Mouse (Mus musculus) 3T3-L1 (cell line): ENCODE measurements around the gene Bglap2.
"Not testable (repeated sequence)": the region's sequence is repeated elsewhere in the genome, so short reads cannot be mapped to it uniquely, and the experiment has no call there.

Experiments used
- DNase-seq: peaks from one replicate; pipeline ENCODE4 v3.0.0-alpha.2; 2015; ENCODE audit warnings: low read depth, low spot score

The Bglap2 gene

DNA sequence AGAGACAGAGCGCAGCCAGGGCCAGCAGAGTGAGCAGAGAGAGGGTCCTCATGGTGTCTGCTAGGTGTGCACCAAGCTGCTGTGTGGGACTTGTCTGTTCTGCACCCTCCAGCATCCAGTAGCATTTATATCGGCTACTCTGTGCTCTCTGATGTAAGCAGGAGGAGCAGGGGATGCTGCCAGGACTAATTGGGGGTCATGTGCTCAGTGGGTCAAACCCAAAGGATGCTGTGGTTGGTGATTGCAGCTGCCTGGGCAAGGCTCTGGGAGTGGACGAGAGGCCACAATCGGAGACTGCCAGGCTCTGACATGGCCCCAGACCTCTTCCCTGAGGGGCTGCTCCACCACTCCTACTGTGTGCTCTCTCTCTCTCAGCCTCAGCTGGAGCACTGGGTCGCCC is at the start of gene Bglap2:
Bglap2 (minus strand) TSS at position 101 of the 400 bp plus-strand sequence.
- DNase-seq, result not testable (repeated sequence)

DNA sequence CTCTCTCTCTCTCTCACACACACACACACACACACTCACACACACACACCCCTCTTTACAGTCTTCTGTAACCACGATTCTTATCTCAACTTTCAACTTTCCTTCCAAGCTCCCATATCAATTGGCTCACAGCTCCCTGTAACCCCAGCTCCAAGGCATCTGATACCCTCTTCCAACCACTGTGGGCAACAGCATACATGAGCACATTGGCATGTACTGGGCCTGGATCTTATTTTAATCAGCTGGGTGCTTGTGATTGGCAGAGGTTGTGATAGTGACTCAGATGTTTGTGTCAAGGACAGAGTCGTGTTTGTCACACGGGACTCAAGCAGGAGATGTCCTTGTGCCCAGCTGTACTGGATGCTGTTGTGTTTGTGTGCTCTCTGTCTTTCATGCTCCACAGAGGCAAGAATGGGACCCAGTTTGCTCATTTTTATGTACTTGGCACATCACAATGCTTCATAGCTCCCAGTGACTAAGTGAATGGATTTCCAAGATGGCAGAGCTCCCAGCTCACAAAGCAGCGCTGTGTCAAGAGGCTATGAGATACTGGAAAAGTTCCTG is 48.9 kb upstream of the Bglap2 start:
- no peak for DNase-seq

- no peak for DNase-seq
Measured at GRCm38 (mm10) chr3:88425708-88426420, 47.4 kb upstream of the Bglap2 start.

- no peak for DNase-seq
Measured at GRCm38 (mm10) chr3:88425330-88425689, 46.8 kb upstream of the Bglap2 start.

GRCm38 (mm10) chr3:88424605-88425329 is 46.3 kb upstream of the Bglap2 start, which contains the start of gene Slc25a44:
TSS of gene Slc25a44 (minus strand) at chr3:88425139.
- DNase-seq, result peak; percentile 100

DNA sequence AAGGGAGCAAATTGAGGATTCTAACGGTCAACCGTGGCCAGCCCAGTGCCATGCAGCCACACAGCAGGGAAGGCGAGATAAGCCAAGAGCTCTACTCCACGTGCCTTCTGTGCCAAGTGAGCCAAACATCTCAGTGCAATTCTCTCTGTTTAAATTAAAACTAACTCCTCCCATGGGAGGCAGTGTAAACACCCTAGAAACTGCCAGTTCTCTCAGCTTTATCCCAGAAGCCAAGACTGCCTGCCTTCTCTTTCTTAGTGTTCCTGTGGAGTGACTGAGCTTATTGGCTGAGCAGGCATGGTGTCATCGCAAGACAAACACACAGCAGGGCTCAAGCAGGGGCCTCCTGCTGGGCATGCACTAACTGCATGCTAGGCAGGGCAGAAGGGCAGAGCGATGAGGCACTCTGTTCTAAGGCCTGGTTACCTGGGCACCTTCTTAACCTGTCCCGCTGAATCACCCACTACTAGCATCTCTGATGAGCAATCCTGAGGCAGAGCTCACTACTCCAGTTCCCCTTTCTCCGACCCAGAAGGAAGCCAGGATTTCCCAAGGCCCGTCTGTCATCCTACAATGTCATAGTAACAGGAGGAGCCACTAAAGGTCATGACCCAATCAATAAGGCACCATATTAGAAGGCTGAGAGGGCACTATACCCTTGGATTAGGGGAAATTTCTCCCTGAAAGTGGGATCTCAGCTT is 43.7 kb upstream of the Bglap2 start:
- DNase-seq, result peak; percentile 18

GRCm38 (mm10) chr3:88420771-88421170 is 42.3 kb upstream of the Bglap2 start:
- no peak for DNase-seq

- DNase-seq, result no peak
Measured at GRCm38 (mm10) chr3:88418016-88418415, 39.5 kb upstream of the Bglap2 start.

DNA sequence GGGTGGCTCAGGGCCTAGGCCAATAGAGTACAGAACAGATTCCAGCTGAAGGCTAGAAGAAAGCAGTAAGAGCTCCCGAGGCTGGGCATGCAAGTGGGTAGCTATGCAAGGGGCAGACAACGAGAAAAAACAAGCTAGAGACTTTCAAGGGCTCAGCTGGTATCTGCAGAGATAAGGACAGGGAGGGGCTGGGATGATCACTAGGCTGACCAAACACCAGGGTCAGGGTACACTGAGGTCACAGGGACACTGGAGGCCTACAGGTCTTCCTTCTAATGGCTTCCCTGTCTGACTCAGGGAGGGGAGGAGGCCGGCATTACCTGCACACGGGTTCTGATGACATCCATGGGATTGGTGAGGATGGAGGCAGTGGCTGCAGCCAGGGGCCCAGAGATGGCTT is 37.2 kb upstream of the Bglap2 start:
- no peak for DNase-seq

GRCm38 (mm10) chr3:88412636-88413035 is 34.1 kb upstream of the Bglap2 start:
- no peak for DNase-seq

- DNase-seq, result no peak
Measured at GRCm38 (mm10) chr3:88411681-88412080, 33.2 kb upstream of the Bglap2 start.

- DNase-seq, result no peak
Measured at GRCm38 (mm10) chr3:88410645-88411031, 32.1 kb upstream of the Bglap2 start.

- DNase-seq, result peak; percentile 93
Measured at GRCm38 (mm10) chr3:88409741-88410644, 31.5 kb upstream of the Bglap2 start, which contains the start of gene Pmf1. TSS of gene Pmf1 (minus strand) at chr3:88410331.

DNA sequence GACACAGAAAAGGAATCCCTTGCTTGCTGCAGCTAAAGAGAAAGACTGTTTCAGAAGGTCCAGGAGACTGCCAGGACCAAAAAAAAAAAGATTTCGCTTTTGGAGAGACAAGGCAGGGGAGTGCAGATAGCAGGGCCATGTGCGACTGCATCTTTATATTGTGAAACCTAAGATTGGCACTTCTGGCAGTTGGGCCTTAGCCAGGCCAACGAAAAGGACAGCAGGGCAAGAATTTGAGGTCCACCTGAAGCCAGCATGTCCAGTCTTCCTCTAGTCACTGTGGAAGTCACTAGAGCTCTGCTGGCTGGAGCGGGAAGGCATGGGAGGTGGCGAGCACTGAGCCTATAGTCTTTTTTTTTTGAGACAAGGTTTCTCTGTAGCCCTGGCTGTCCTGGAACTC is 30.5 kb upstream of the Bglap2 start:
- DNase-seq, result peak; percentile 32

DNA sequence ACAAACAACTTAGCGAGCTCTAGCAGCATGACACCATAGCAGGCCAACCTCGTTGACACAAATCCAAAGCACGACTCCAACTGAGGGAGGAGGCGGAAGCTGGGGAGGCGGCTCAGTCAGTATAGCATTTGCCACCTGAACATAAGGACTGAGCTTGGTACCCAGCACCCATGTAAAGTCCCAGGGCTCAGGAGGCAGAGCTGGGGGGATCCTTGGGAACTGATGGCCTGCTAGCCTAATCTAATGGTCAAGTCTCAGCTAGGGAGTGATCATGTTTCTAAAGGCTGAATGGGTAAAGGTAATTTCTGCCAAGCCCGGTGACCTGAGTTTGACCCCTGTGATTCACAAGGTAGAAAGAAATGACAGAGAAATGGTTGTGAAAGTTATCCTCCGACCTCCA is 29.0 kb upstream of the Bglap2 start:
- peak; percentile 48 for DNase-seq

DNA sequence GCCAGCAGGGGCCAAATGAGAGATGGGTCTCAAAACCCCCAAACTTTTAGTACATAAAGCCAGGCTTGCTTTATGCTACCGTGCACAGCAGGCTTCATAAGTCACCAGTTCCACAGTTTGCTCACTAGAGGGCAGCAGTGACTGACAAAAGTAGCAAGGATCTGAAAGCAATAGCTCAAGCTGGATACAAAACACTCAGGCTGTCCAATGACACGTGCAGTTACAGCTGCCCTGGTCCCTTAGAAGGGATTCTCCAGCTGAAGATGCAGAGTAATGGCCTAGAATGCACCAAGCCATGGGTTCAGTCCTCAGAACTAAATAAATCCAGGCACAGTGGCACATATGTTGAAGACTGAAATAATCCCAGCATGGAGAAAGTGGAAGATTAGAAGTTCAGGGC is 28.6 kb upstream of the Bglap2 start:
- DNase-seq, result peak; percentile 93

DNA sequence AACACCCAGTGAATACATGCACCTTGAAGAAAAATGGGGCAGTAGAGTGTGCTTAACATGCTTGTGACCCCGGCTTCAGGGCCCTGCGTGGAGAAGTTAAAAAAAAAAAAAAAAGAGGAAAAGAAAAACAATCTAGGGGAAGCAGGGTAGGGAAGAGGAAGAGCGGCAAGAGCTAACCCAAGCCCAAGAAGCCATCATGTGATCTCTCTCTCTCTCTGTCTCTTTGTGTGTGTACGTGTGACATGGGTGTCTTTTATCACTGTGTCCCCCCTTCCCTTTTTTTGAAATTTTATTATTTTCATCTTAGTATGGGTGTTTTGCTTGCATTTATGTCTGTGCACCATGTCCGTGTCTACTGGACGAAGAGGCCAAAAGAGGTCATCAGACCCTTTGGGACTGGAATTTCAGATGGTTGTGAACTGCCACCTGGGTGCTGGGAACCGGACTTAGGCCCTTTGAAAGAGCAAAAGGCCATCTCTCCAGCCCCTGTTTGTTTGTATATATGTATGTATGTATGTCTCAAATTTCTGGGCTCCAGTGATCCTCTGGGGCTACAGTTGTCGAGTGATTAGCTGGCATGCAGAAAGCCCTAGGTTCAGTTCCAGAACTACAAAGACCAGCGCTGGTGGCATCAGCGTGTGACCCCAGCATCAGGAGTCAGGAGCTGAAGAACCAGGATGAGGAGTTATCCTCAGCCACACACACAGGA is 25.2 kb upstream of the Bglap2 start:
- DNase-seq, result no peak

- DNase-seq, result no peak
Measured at GRCm38 (mm10) chr3:88398666-88399065, 20.2 kb upstream of the Bglap2 start.

DNA sequence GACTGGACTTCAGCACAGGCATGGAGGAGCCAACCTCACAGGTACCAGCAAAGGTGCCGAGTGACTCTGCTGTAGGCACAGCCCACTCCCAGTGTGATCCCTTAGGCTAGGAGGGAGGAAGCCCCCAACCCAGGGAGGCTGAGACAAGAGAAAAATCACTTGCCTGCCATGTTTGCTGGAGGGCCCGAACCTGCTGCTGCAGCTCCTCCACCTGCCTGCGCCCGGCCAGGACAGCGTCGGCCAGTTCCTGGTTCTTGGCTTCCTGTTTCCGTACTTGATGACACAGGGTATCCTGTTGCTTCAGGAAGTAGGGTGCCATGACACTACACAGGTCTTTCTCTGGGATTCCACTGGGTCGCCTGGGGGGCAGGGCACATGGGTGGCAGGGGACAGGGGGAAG is 17.2 kb upstream of the Bglap2 start:
- DNase-seq, result no peak

DNA sequence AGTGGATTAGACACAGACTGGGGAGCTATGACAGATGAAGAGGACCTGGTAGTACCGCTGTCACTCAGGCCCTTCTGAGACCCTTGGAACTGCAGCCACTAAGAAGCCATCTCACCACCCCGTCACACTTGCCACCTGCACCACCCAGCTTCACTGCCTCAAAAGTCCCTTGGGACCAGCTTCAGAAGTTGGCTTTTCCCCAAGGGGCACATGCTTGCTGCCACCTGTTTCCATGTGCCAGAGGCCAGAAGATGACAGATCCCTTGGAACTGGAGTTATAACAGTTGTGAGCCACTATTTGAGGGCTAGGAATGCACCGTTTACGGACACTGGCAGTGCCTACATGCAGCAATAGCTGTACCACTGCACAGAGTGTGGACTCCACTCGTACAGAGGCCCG is 16.8 kb upstream of the Bglap2 start:
- DNase-seq, result no peak
